Mouse (Mus musculus) C2C12 (cell line): ENCODE measurements at regions not wholly inside any gene's neighbourhood (a gene's known extent, or its start where the extent isn't known, plus 50 kb on each side); places are given as distances from the start of the nearest gene placed in this dataset.

Experiments used
- H3K27me3 ChIP-seq: one replicate; pipeline ENCODE4 v1.6.1; 2011; ENCODE audit not compliant: control insufficient read depth, insufficient read depth, insufficient read length
- H3K36me3 ChIP-seq: one replicate; pipeline ENCODE4 v1.6.1; 2011; ENCODE audit not compliant: control insufficient read depth, insufficient read depth
- H3K4me3 ChIP-seq: one replicate; pipeline ENCODE4 v1.5.1; 2011; ENCODE audit warnings: mild to moderate bottlenecking, control low read depth; ENCODE audit not compliant: poor library complexity, insufficient read depth, severe bottlenecking
- H3K79me2 ChIP-seq: one replicate; pipeline ENCODE4 v1.6.1; 2011; ENCODE audit not compliant: control insufficient read depth, insufficient read depth
- H3K79me3 ChIP-seq: one replicate; pipeline ENCODE4 v1.6.1; 2011; ENCODE audit warnings: low read depth, control low read depth
- H3ac ChIP-seq: one replicate; pipeline ENCODE3; 2011; ENCODE audit warnings: low read depth; ENCODE audit not compliant: control insufficient read depth, insufficient read length
- CEBPB ChIP-seq: IDR thresholded peaks from one replicate; pipeline ENCODE4 v1.6.1; 2011; ENCODE audit warnings: low read depth, mild to moderate bottlenecking, control low read depth, moderate library complexity
- CTCF ChIP-seq: IDR thresholded peaks from one replicate; pipeline ENCODE4 v1.5.1; 2011; ENCODE audit not compliant: control insufficient read depth, insufficient read depth, insufficient read length
- FOSL1 ChIP-seq: IDR thresholded peaks from one replicate; pipeline ENCODE4 v1.8.0; 2011; ENCODE audit warnings: mild to moderate bottlenecking, low read length; ENCODE audit not compliant: poor library complexity, insufficient read depth, severe bottlenecking
- MAX ChIP-seq: IDR thresholded peaks from one replicate; pipeline ENCODE4 v1.6.1; 2011; ENCODE audit warnings: mild to moderate bottlenecking, control low read depth
- MYOD1 ChIP-seq: IDR thresholded peaks from one replicate; pipeline ENCODE4 v1.6.1; 2011; ENCODE audit warnings: low read depth; ENCODE audit not compliant: control insufficient read depth, insufficient read length
- MYOG ChIP-seq: IDR thresholded peaks from one replicate; pipeline ENCODE4 v1.6.1; 2011; ENCODE audit not compliant: control insufficient read depth, insufficient read length; ENCODE audit errors: extremely low read depth
- USF1 ChIP-seq: IDR thresholded peaks from one replicate; pipeline ENCODE4 v1.6.1; 2011; ENCODE audit warnings: low read depth, mild to moderate bottlenecking, control low read depth, moderate library complexity

DNA sequence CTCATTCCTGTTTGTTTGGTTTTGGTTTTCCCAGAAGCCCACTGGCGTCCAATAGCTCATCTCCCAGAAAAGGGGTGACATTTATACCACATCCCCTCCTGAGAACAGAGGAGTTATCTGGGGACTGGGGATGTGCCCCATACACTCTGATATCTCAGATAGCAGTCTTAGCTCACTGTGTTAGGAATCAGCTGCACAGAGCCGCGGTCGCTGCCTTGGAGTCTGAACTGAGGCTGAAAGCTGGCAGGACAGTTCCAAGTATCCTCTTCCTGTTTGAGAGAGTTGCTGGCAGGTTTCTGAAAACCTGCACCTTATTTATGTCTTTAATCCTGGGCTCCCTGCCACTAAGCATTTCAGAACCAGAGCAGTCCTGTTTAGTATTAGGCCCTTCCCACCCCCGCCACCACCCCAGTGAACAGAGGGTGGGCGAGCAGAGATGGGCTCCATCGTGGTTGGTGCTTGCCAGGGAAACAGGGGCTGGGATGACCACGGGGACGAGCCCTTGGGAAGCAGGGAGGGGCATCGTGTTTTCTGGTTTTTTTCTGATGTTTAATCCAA lies 163.8 kb downstream of the Chic2 start:
- no peaks in the 10 kb centered on the region for H3K36me3 ChIP-seq
- no peaks in the 10 kb centered on the region for H3K79me2 ChIP-seq
- no peaks in the 10 kb centered on the region for H3K79me3 ChIP-seq
- H3ac ChIP-seq = no peak overlapping the region
- H3K4me3 ChIP-seq = no peak overlapping the region
- TF ChIP-seq MAX (no peak), CTCF (no peak), CEBPB (no peak), USF1 (no peak), FOSL1 (no peak), MYOD1 (no peak), MYOG (no peak)
- H3K27me3 ChIP-seq = no peaks in the 10 kb centered on the region

DNA sequence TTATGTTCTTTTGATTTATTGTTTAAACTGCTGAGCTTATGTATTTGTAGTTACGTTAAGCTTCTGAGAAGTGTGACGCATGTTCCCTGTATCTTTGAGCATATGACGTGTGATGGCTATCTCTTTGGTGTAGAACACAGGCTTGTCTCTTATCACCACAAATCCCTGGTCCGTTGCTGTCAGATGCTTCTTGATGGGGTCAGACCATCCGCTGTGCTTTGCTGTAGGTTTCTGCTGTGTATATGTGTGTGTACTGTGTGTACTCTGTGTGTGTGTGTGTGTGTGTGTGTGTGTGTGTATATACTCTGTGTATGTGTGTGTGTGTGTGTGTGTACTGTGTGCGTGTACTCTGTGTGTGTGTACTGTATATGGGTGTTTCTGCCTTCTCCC lies 164.5 kb downstream of the Chic2 start:
- no peaks in the 10 kb centered on the region for H3K27me3 ChIP-seq
- H3ac ChIP-seq = no peak overlapping the region
- H3K36me3 ChIP-seq = no peaks in the 10 kb centered on the region
- H3K79me2 ChIP-seq = no peaks in the 10 kb centered on the region
- H3K79me3 ChIP-seq = no peaks in the 10 kb centered on the region
- TF ChIP-seq CTCF (no peak), MYOD1 (no peak), MAX (no peak)
- no peak overlapping the region for H3K4me3 ChIP-seq

DNA sequence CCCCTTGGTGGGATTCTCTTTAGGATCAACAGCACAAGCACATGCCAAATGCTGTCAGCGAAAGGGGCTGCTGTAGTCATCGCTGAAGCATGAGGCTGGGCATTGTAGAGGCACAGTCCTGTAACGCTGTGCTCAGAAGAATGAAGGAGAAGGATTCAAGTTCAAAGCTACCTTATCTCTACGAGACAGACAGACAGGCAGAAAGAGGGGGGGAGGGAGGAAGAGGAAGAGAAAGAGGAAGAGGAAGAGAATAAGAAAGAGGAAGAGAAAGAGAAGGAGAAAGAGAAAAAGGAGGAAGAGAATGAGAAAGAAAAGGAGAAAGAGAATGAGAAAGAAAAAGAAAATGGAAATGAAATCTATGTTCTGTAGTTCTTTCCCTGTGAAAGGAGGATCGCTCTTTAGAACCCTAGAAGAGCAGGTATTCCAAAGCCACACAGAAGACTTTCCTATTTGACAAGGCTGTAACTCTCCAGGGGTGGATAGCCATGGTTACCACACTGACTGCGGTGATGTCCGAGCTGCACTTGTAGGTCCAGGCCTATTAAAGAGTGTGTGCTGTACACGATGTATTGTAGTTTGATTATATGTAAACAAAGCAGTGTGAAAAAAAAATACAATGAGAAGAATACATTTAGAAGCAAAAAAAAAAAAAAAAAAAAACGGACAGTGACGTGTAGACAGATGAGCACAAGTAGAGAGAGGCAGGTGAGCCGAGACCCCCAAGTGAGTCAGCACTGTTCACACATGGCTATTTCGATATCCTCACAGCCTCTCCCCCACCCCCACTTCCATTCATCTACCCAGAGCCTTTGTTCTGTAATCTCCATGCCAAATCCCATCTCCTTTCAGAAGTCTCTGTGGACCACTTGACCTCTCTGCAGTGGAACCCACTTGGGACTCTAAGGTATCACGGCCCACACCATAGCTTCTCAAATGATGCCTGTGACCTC lies 165.2 kb downstream of the Chic2 start:
- TF ChIP-seq MYOD1 (no peak), MAX (no peak), USF1 (no peak), CEBPB (no peak), MYOG (no peak), FOSL1 (no peak), CTCF (no peak)
- no peak overlapping the region for H3ac ChIP-seq
- H3K79me2 ChIP-seq = no peaks in the 10 kb centered on the region
- H3K27me3 ChIP-seq = no peaks in the 10 kb centered on the region
- no peak overlapping the region for H3K4me3 ChIP-seq
- H3K36me3 ChIP-seq = no peaks in the 10 kb centered on the region
- no peaks in the 10 kb centered on the region for H3K79me3 ChIP-seq

DNA sequence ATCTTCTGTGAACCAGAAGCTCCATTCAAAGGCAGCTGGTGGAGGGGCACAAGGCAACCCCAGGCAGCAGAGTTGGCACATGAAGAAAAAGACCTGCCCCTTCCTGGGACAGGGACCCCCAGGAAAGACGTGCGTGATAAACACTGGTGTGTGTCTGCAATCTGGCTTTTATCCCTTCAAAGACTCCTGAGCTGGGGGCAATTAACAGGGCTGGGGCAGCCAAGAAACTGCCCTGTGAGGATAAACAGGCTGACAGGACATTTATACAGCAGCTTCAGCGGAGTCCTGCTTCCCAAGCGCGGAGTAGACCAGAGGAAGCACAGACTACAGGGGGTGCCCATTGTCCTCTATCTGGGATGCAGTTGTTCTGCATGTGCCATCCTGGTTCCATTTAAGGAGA lies 167.0 kb downstream of the Chic2 start:
- TF ChIP-seq CTCF = no peak
- Histone ChIP-seq H3K79me2 (no peaks in the 10 kb centered on the region), H3K4me3 (no peak overlapping the region), H3K27me3 (no peaks in the 10 kb centered on the region), H3ac (no peak overlapping the region), H3K79me3 (no peaks in the 10 kb centered on the region), H3K36me3 (no peaks in the 10 kb centered on the region)

DNA sequence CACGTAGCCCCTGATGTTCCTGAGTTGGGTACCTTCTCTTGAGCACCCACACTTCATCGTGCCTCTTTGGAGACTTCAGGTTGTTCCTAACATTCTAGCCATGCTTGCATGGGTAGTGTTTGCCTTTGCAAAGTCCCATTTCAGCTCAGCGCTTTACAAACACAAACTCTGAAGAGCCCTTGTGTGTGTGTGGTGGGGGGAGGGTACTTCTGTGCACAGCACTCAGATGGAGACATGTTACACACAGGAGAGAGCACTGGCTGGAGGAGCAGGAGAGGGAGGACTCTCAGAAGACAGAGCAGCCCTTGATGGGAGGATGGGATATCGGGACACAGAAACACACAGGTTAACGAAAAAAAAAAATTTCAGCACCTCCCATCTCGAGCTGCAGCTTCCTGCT lies 167.4 kb downstream of the Chic2 start:
- H3K36me3 ChIP-seq = no peaks in the 10 kb centered on the region
- no peak overlapping the region for H3K4me3 ChIP-seq
- TF ChIP-seq MYOD1 = no peak
- no peak for TF ChIP-seq CEBPB
- no peak for TF ChIP-seq USF1
- TF ChIP-seq MAX = no peak
- TF ChIP-seq CTCF = no peak
- TF ChIP-seq FOSL1 = no peak
- TF ChIP-seq MYOG = no peak
- H3K79me2 ChIP-seq = no peaks in the 10 kb centered on the region
- H3K27me3 ChIP-seq = no peaks in the 10 kb centered on the region
- no peaks in the 10 kb centered on the region for H3K79me3 ChIP-seq
- no peak overlapping the region for H3ac ChIP-seq

DNA sequence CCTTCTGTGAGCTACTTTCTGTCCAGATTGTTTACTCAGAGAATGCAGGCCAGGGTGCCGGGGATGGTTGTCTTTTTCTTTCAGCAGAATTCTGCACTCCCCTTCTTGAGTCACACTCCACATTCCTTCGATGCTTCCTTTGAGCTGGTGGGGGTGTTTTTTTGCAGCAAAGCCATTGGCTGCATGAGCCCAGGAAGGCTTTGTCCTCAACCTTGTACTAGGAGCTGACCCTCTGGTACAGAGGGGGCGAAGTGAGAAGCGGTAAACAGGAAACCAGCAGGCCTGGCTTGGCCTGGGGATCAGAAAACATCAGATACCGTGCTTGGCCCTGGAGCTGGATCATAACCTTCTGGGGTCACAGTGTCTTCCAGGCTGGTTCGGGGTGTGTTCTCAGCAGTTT lies 169.9 kb downstream of the Chic2 start:
- H3K36me3 ChIP-seq = no peaks in the 10 kb centered on the region
- no peak overlapping the region for H3ac ChIP-seq
- no peak for TF ChIP-seq CTCF
- TF ChIP-seq FOSL1 = no peak
- TF ChIP-seq MYOD1 = no peak
- TF ChIP-seq USF1 = no peak
- no peak for TF ChIP-seq MYOG
- TF ChIP-seq CEBPB = no peak
- H3K79me3 ChIP-seq = no peaks in the 10 kb centered on the region
- no peaks in the 10 kb centered on the region for H3K27me3 ChIP-seq
- H3K79me2 ChIP-seq = no peaks in the 10 kb centered on the region
- no peak overlapping the region for H3K4me3 ChIP-seq
